In genomic region chr9:77482281-77482680, GRCm38 (mm10) we compare ENCODE assay signal across 10 mouse cellular contexts.
A peak's percentile ranks its signal among the peaks of the same experiment; 100 is the strongest.
DNase-seq lines count a peak whose midpoint lies in the region; ATAC-seq and TF ChIP-seq lines count a peak whose summit lies in the region.
"Had no signal": no experiment of that assay in that cellular context is flagged by ENCODE, and none has a peak within 500 bp of the region (broad histone marks: within the 10 kb centered on the region; RNA-seq: fewer than 3 reads in every experiment).

No protein-coding gene starts in this region.

- 0 out of 2 replicates have a peak, but pooled peaks have one; percentile 78 for TF ChIP-seq EP300 in heart, adult 2 months (IDR thresholded peaks at IDR 0.05; ENCODE audit: insufficient read depth, low read depth, low read length)

- no peaks in the 10 kb centered on the region for H3K79me2 ChIP-seq in heart, adult 2 months (replicated peaks; ENCODE audit: control insufficient read depth, insufficient read depth, low read length)

- H3K9ac ChIP-seq in heart, adult 2 months (ENCODE audit: low read depth, low read length), result no peak overlapping the region
- H3K9ac ChIP-seq in intestine, embryonic 15.5 days, result no peak overlapping the region

- WGBS in heart, adult 2 months, result 57% methylated on average over 5 of the region's 5 CpGs
- 61% methylated on average over 5 of the region's 5 CpGs for WGBS in intestine, embryonic 15.5 days

- intact Hi-C loops in heart, adult 2 months (cut with DNase I), result no loop called here
- intact Hi-C loops in heart, postnatal 36 days (cut with DNase I), result no loop called here

- no peak for TF ChIP-seq CTCF in heart, adult 2 months (IDR thresholded peaks at IDR 0.05)
- TF ChIP-seq CTCF in brain, embryonic 14.5 days (IDR thresholded peaks at IDR 0.05; ENCODE audit: borderline replicate concordance, extremely low read depth, insufficient read depth, insufficient read length), result no peak

- no peak overlapping the region for H3K4me3 ChIP-seq in heart, adult 2 months
- no peak overlapping the region for H3K4me3 ChIP-seq in intestine, embryonic 15.5 days (replicated peaks)

- no peaks in the 10 kb centered on the region for H3K27me3 ChIP-seq in heart, adult 2 months (ENCODE audit: control insufficient read depth, insufficient read depth, low read length)
- no peaks in the 10 kb centered on the region for H3K27me3 ChIP-seq in intestine, embryonic 15.5 days (replicated peaks)

- peaks cover 5% of the 10 kb centered on the region for H3K4me1 ChIP-seq in heart, adult 2 months (ENCODE audit: control insufficient read depth, insufficient read depth, low read length)
- H3K4me1 ChIP-seq in intestine, embryonic 15.5 days (replicated peaks), result peaks cover 26% of the 10 kb centered on the region

- ATAC-seq in intestine, embryonic 15.5 days, result peak; percentile 88
- ATAC-seq: activated CD4-positive, CD25-positive, alpha-beta regulatory T cell, adult 4 months had no signal

- no peak for DNase-seq in heart, adult 2 months
- DNase-seq in heart, postnatal 36 days, result no peak
- peak; percentile 10 for DNase-seq in 416B (ENCODE audit: low read depth)
- DNase-seq in brain, embryonic 14.5 days (ENCODE audit: low read depth), result peak; percentile 59
- no peak for DNase-seq in testis, postnatal 10 days (ENCODE audit: low spot score)
- no peak for DNase-seq in embryo, embryonic 10.5 days (ENCODE audit: low spot score)
- DNase-seq: right cerebral cortex, adult 18-20 months had no signal

- no peak for TF ChIP-seq POLR2A in heart, adult 2 months (IDR thresholded peaks at IDR 0.05; ENCODE audit: insufficient read depth, low read depth, low read length)
- no peak for TF ChIP-seq POLR2A in brain, embryonic 14.5 days (IDR thresholded peaks at IDR 0.05; ENCODE audit: borderline replicate concordance, extremely low read depth, insufficient read depth, insufficient read length, poor library complexity, severe bottlenecking)

- H3K36me3 ChIP-seq in heart, adult 2 months (ENCODE audit: control insufficient read depth, insufficient read depth, low read length), result no peaks in the 10 kb centered on the region
- H3K36me3 ChIP-seq in intestine, embryonic 15.5 days, result no peaks in the 10 kb centered on the region

- H3K4me2 ChIP-seq in intestine, embryonic 15.5 days (replicated peaks), result no peak overlapping the region

- no peaks in the 10 kb centered on the region for H3K9me3 ChIP-seq in intestine, embryonic 15.5 days

- peak overlapping the region; percentile 58 for H3K27ac ChIP-seq in heart, adult 2 months
- no peak overlapping the region for H3K27ac ChIP-seq in intestine, embryonic 15.5 days
- H3K27ac ChIP-seq: macrophage had no signal

Comparison
In these comparisons a context has a peak if more than half of its experiments do, and no peak if none do; other contexts are left out.
1. DNase-seq: peak in 416B (single experiment) and brain, embryonic 14.5 days (single experiment); none in heart, adult 2 months (0 of 2), heart, postnatal 36 days (0 of 2), testis, postnatal 10 days (single experiment) and embryo, embryonic 10.5 days (single experiment).